Mouse (Mus musculus) CH12.LX (cell line): ENCODE data around the gene Sfxn5. TPM values are rescaled to one million over a fixed set of nuclear protein-coding genes. Genes with fewer than 3 reads are reported as not detected.

ENCODE experiments used
- DNase-seq: peaks from one replicate; pipeline ENCODE4 v3.0.0-alpha.2; 2013; ENCODE audit errors: extremely low read depth
- H3K27ac ChIP-seq: 2 replicates; pipeline ENCODE4 v1.5.1; 2012; ENCODE audit warnings: low read depth, mild to moderate bottlenecking, control low read depth, moderate library complexity; ENCODE audit not compliant: insufficient read depth
- H3K27me3 ChIP-seq: replicated peaks from 2 replicates; pipeline ENCODE3; 2012; ENCODE audit warnings: inconsistent platforms
- H3K36me3 ChIP-seq, 2 experiments: replicated peaks in 1 of 2; 2 replicates each; pipeline versions ENCODE3 to v1.6.1; 2012; ENCODE audit warnings: inconsistent platforms in 1 of 2, low read length in 1 of 2, mild to moderate bottlenecking in 1 of 2, mixed read lengths in 1 of 2, moderate library complexity in 1 of 2; ENCODE audit not compliant: control insufficient read depth in 1 of 2, insufficient read depth in 1 of 2
- H3K4me1 ChIP-seq, 2 experiments: 2 replicates each; pipeline ENCODE4 v1.6.1; 2012; ENCODE audit warnings: inconsistent platforms in 1 of 2, moderate library complexity in 1 of 2; ENCODE audit not compliant: insufficient read depth in 2 of 2, control insufficient read depth in 1 of 2
- H3K4me2 ChIP-seq: 2 replicates; pipeline ENCODE4 v1.6.1; 2012; ENCODE audit warnings: low read depth, mild to moderate bottlenecking, control low read depth; ENCODE audit not compliant: poor library complexity, insufficient read depth, severe bottlenecking
- H3K4me3 ChIP-seq, 3 experiments: fragments of 150-350 bp in 1 of 3; sonication (generic) in 1 of 3; replicated peaks in 1 of 3; 2 replicates each; pipeline versions ENCODE3 to v1.5.1; 2011 to 2012; ENCODE audit warnings: low read depth in 2 of 3, low read length in 2 of 3, mild to moderate bottlenecking in 2 of 3, moderate library complexity in 2 of 3, control low read depth in 1 of 3, improper control_type of control experiment in 1 of 3, inconsistent platforms in 1 of 3, mixed read lengths in 1 of 3; ENCODE audit not compliant: poor library complexity in 1 of 3
- H3K79me2 ChIP-seq: replicated peaks from 2 replicates; pipeline ENCODE4 v1.6.1; 2012; ENCODE audit warnings: mild to moderate bottlenecking, moderate library complexity; ENCODE audit not compliant: control insufficient read depth, poor library complexity, insufficient read depth, severe bottlenecking; ENCODE audit errors: extremely low read depth
- H3K9ac ChIP-seq: 2 replicates; pipeline ENCODE4 v1.6.1; 2012; ENCODE audit warnings: low read depth, mild to moderate bottlenecking, control low read depth, moderate library complexity; ENCODE audit not compliant: insufficient read depth
- H3K9me3 ChIP-seq: replicated peaks from 2 replicates; pipeline ENCODE3; 2012; ENCODE audit warnings: low read length, inconsistent platforms, mixed read lengths
- CHD2 ChIP-seq: IDR thresholded peaks from 2 replicates; pipeline ENCODE4 v1.6.1; 2011; ENCODE audit warnings: low read length, improper control_type of control experiment
- CTCF ChIP-seq, 2 experiments: IDR thresholded peaks in 1 of 2; conservative IDR thresholded peaks in 1 of 2; 2 replicates each; pipeline ENCODE4 v1.5.1; 2011 to 2012; ENCODE audit warnings: low read depth in 2 of 2, low read length in 2 of 2, improper control_type of control experiment in 1 of 2, inconsistent platforms in 1 of 2, mild to moderate bottlenecking in 1 of 2, moderate library complexity in 1 of 2
- ELF1 ChIP-seq: IDR thresholded peaks from 2 replicates; pipeline ENCODE4 v1.6.1; 2014; ENCODE audit warnings: low read depth, mild to moderate bottlenecking, inconsistent platforms, low read length, improper control_type of control experiment
- EP300 ChIP-seq: IDR thresholded peaks from 2 replicates; pipeline ENCODE4 v1.6.1; 2011; ENCODE audit warnings: low read length, improper control_type of control experiment
- HCFC1 ChIP-seq: IDR thresholded peaks from 2 replicates; pipeline ENCODE4 v1.6.1; 2012; ENCODE audit warnings: low read depth, mild to moderate bottlenecking, inconsistent platforms, low read length, improper control_type of control experiment
- IRF4 ChIP-seq: IDR thresholded peaks from 2 replicates; pipeline ENCODE4 v1.6.1; 2014; ENCODE audit warnings: low read depth, mild to moderate bottlenecking, inconsistent platforms, low read length, improper control_type of control experiment
- JUND ChIP-seq: conservative IDR thresholded peaks from 2 replicates; pipeline ENCODE4 v1.6.1; 2011; ENCODE audit warnings: low read depth, low read length, improper control_type of control experiment
- MXI1 ChIP-seq: IDR thresholded peaks from 2 replicates; pipeline ENCODE4 v1.6.1; 2011; ENCODE audit warnings: mild to moderate bottlenecking, low read depth, low read length, improper control_type of control experiment
- NRF1 ChIP-seq: IDR thresholded peaks from 2 replicates; pipeline ENCODE4 v1.6.1; 2014; ENCODE audit warnings: low read depth, mild to moderate bottlenecking, inconsistent platforms, low read length, improper control_type of control experiment, moderate library complexity
- POLR2AphosphoS2 ChIP-seq: IDR thresholded peaks from 2 replicates; pipeline ENCODE4 v1.6.1; 2011; ENCODE audit warnings: low read depth, low read length, improper control_type of control experiment
- RAD21 ChIP-seq: IDR thresholded peaks from 2 replicates; pipeline ENCODE4 v1.6.1; 2011; ENCODE audit warnings: low read depth, mild to moderate bottlenecking, low read length, improper control_type of control experiment, moderate library complexity
- RCOR1 ChIP-seq: conservative IDR thresholded peaks from 2 replicates; pipeline ENCODE4 v1.6.1; 2012; ENCODE audit warnings: low read depth, mild to moderate bottlenecking, inconsistent platforms, low read length, improper control_type of control experiment
- SMC3 ChIP-seq: IDR thresholded peaks from 2 replicates; pipeline ENCODE4 v1.6.1; 2011; ENCODE audit warnings: low read depth, low read length, improper control_type of control experiment
- TBP ChIP-seq: conservative IDR thresholded peaks from 2 replicates; pipeline ENCODE4 v1.6.1; 2011; ENCODE audit warnings: low read depth, low read length, improper control_type of control experiment
- TCF12 ChIP-seq: IDR thresholded peaks from 2 replicates; pipeline ENCODE4 v1.6.1; 2014; ENCODE audit warnings: low read depth, mild to moderate bottlenecking, inconsistent platforms, low read length, improper control_type of control experiment
- USF2 ChIP-seq: conservative IDR thresholded peaks from 2 replicates; pipeline ENCODE4 v1.6.1; 2011; ENCODE audit warnings: low read depth, low read length, improper control_type of control experiment
- ZC3H11A ChIP-seq: IDR thresholded peaks from 2 replicates; pipeline ENCODE4 v1.6.1; 2012; ENCODE audit warnings: low read depth, mild to moderate bottlenecking, inconsistent platforms, low read length, improper control_type of control experiment
- ZKSCAN1 ChIP-seq: IDR thresholded peaks from 2 replicates; pipeline ENCODE4 v1.6.1; 2012; ENCODE audit warnings: low read depth, inconsistent platforms, low read length, improper control_type of control experiment, borderline replicate concordance
- dilution Hi-C: fragments of 300-500 bp; cut with MboI; formaldehyde crosslinking; loops from 2 replicates; pipeline ENCODE4 v1.14.3; 2020; ENCODE audit warnings: low sequenced_read_pairs; ENCODE audit not compliant: extremely low pct_unique_long_range_greater_than_20kb, extremely low pct_ligation_motif_present
- in situ Hi-C: fragments of 300-500 bp; cut with MboI; formaldehyde crosslinking; loops from 3 replicates; pipeline ENCODE4 v1.14.3; 2019; ENCODE audit warnings: low sequenced_read_pairs, low pct_ligation_motif_present, low pct_unique_long_range_greater_than_20kb, mixed read lengths
- polyA plus RNA-seq: library from polyadenylated mRNA; unstranded; fragments of >175 nt; gene quantifications from 2 replicates; pipeline ENCODE4 v1.2.1, GENCODE M21; 2012; ENCODE audit warnings: low read depth; ENCODE audit not compliant: insufficient read length
- total RNA-seq, 2 experiments: library from RNA; depleted of rRNA; stranded (reverse); fragments of 300-350 nt in 1 of 2; fragments of >200 nt in 1 of 2; gene quantifications; 2 replicates each; pipeline ENCODE4 v1.2.3; 2012 to 2014

Gene Sfxn5
- total and polyA plus RNA-seq, 3 experiments, result 0.55 to 0.93 (median 0.66) TPM

- in situ Hi-C loops, result no loop called here
Observed at GRCm38 (mm10) chr6:85272436-85272835, 60.8 kb downstream of the Sfxn5 start.

DNA sequence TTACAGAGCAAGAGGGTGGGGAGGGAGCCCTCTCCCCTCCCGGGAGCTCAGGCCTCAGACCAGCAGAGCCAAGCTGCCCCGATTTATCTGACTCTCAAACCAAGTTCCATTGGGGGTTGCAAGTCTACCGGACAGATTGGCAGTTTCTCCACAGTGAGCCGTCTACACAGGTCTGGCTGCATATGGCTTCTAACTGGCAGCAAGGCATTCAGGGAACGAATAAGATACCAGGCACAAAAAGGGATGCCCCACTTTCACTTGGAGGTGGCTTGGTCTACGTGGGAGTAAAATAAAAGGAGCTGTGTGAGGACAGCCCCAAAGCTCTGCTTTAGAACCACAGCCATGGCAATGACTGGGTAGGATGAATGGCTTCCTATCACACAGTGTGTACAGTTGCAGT lies 67.2 kb downstream of the Sfxn5 start:
- H3K9me3 ChIP-seq, result no peaks in the 10 kb centered on the region
- no peak overlapping the region for H3K27ac ChIP-seq
- H3K27me3 ChIP-seq, result no peaks in the 10 kb centered on the region
- in situ Hi-C loops, result no loop called here
- H3K4me2 ChIP-seq, result no peak overlapping the region
- TF ChIP-seq ZKSCAN1, result no peak
- TF ChIP-seq EP300, result no peak
- TF ChIP-seq IRF4, result no peak
- no peak for TF ChIP-seq JUND
- no peak for TF ChIP-seq RCOR1
- no peak for TF ChIP-seq TCF12
- no peak for TF ChIP-seq TBP
- TF ChIP-seq CTCF (conservative IDR thresholded peaks at IDR 0.05 in 1 of 2, IDR thresholded peaks at IDR 0.05 in 1 of 2; ENCODE audit: low read depth in 2 of 2, low read length in 2 of 2), result no peak
- TF ChIP-seq SMC3, result no peak
- no peak for TF ChIP-seq CHD2
- no peak for TF ChIP-seq NRF1
- no peak for TF ChIP-seq HCFC1
- no peak for TF ChIP-seq RAD21
- no peak for TF ChIP-seq POLR2AphosphoS2
- TF ChIP-seq, all 38 proteins: peak for 0
- no peak for DNase-seq
- Histone ChIP-seq H3K36me3 (no peaks in the 10 kb centered on the region), H3K9ac (no peak overlapping the region), H3K79me2 (no peaks in the 10 kb centered on the region), H3K4me3 (no peak overlapping the region), H3K4me1 (no peaks in the 10 kb centered on the region)
- dilution Hi-C loops, result no loop called here

More at GRCm38 (mm10) chr6:85272436-85272835, 60.8 kb downstream of the Sfxn5 start:
- Histone ChIP-seq H3K4me3 (no peak overlapping the region), H3K36me3 (no peaks in the 10 kb centered on the region), H3K4me1 (no peaks in the 10 kb centered on the region), H3K9ac (no peak overlapping the region), H3K27ac (no peak overlapping the region), H3K79me2 (no peaks in the 10 kb centered on the region), H3K27me3 (no peaks in the 10 kb centered on the region), H3K4me2 (no peak overlapping the region), H3K9me3 (no peaks in the 10 kb centered on the region)
- DNase-seq, result no peak
- TF ChIP-seq HCFC1 (no peak), ZC3H11A (no peak), TBP (no peak), MXI1 (no peak), USF2 (no peak), ELF1 (no peak), JUND (no peak)
- dilution Hi-C loops, result no loop called here
